Mouse (Mus musculus) C2C12 (cell line): ENCODE measurements around the gene Apoa1.

Source experiments
- CTCF ChIP-seq: IDR thresholded peaks from one replicate; pipeline ENCODE4 v1.5.1; 2011; ENCODE audit not compliant: control insufficient read depth, insufficient read depth, insufficient read length
- USF1 ChIP-seq: IDR thresholded peaks from one replicate; pipeline ENCODE4 v1.6.1; 2011; ENCODE audit warnings: low read depth, mild to moderate bottlenecking, control low read depth, moderate library complexity

GRCm38 (mm10) chr9:46216744-46217470 lies 11.5 kb upstream of the Apoa1 start:
- TF ChIP-seq USF1 (no peak), CTCF (no peak)
